Mouse (Mus musculus) ES-E14 (cell line): ENCODE results near the gene Ap1s1.

Source experiments
- HCFC1 ChIP-seq: IDR thresholded peaks from 2 replicates; pipeline ENCODE4 v1.6.1; 2012; ENCODE audit warnings: low read length, inconsistent platforms, borderline replicate concordance; ENCODE audit not compliant: insufficient read depth
- MAFK ChIP-seq: IDR thresholded peaks from 2 replicates; pipeline ENCODE4 v1.6.1; 2014; ENCODE audit warnings: mild to moderate bottlenecking, low read depth, low read length, inconsistent platforms; ENCODE audit not compliant: insufficient read depth

GRCm38 (mm10) chr5:136988420-136988819 lies 57.5 kb downstream of the Ap1s1 start:
- TF ChIP-seq MAFK (no peak), HCFC1 (no peak)
